16 mouse cellular contexts compared by ENCODE assay signal in the genomic region with DNA sequence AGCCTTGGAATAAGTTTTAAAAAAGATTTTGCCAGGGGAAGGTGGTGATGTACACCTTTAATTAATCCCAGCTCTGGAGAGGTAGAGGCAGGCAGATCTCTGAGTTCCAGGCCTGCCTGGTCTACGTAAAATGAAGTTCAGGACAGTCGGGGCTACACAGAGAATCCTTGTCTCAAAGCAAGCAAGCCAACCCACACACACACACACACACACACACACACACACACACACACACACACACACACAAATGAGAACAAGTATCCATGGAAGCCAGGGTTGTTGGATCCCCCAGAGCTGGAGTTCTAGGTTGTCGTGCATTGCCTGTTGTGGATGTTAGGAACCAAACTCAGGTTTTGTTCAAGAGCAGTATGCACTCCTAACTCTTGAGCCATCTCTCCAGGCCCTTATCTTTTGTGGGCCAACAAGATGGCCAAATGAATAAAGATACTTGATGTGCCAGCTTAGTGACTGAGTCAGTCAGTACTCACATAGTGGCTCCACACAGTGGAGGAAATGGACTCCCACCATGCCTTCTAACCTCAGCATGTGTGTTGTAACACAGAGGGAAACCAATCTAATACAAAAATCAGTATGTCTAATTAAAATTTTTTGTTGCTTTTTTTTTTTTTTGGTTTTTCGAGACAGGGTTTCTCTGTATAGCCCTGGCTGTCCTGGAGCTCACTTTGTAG. TPM values are rescaled to one million over a fixed set of nuclear protein-coding genes. Genes with fewer than 3 reads are reported as not detected.
DNase-seq lines count a peak whose midpoint lies in the region; ATAC-seq lines count a peak whose summit lies in the region.
"Had no signal": no experiment of that assay in that cellular context is flagged by ENCODE, and none has a peak within 500 bp of the region (broad histone marks: within the 10 kb centered on the region; RNA-seq: fewer than 3 reads in every experiment).

No protein-coding gene starts in this region.

- H3K27ac ChIP-seq in heart, embryonic 14.5 days (replicated peaks in 1 of 2; ENCODE audit: control insufficient read depth in 1 of 2, insufficient read depth in 1 of 2, low read depth in 2 of 2, low read length in 2 of 2): no peak overlapping the region
- no peak overlapping the region for H3K27ac ChIP-seq in embryonic facial prominence, embryonic 10.5 days (replicated peaks)
- H3K27ac ChIP-seq in liver, embryonic 13.5 days: no peak overlapping the region
- H3K27ac ChIP-seq: heart, embryonic 15.5 days; left cerebral cortex, adult 2 months had no signal

- DNase-seq in heart, adult 18-20 months: no peak
- peak; percentile 82 for DNase-seq in 416B (ENCODE audit: low read depth)
- DNase-seq in embryonic facial prominence, embryonic 10.5 days (ENCODE audit: low spot score): peak; percentile 12
- no peak for DNase-seq in liver, embryonic 13.5 days
- DNase-seq in spleen, postnatal 10 days (ENCODE audit: low spot score in 2 of 2): no peak
- no peak for DNase-seq in cerebellum, adult 11 months
- DNase-seq in lung, postnatal 14 days: no peak
- DNase-seq: adrenal gland, adult 2 months; cerebellum, postnatal 25 days; kidney, postnatal 36 days; lung, embryonic 14.5 days; right cerebral cortex, adult 18-20 months; thymus, adult 2 months had no signal

- H3K4me1 ChIP-seq in heart, embryonic 14.5 days (ENCODE audit: control insufficient read depth in 2 of 2, insufficient read depth in 2 of 2, low read length in 2 of 2): no peaks in the 10 kb centered on the region
- H3K4me1 ChIP-seq in embryonic facial prominence, embryonic 10.5 days: no peaks in the 10 kb centered on the region
- no peaks in the 10 kb centered on the region for H3K4me1 ChIP-seq in liver, embryonic 13.5 days (replicated peaks)
- H3K4me1 ChIP-seq: heart, embryonic 15.5 days had no signal

- 0 out of 2 replicates have a peak, but pooled peaks have one; percentile 35 for ATAC-seq in heart, embryonic 14.5 days (ENCODE audit: insufficient number of reproducible peaks, insufficient read depth, low FRiP score, low read depth)
- peak; percentile 29; the same call in 1 of the 2 replicates for ATAC-seq in liver, embryonic 13.5 days (ENCODE audit: low read depth)

- no peak overlapping the region for H3K4me3 ChIP-seq in heart, embryonic 14.5 days (ENCODE audit: control insufficient read depth in 1 of 2, insufficient read depth in 1 of 2, low read depth in 1 of 2, low read length in 2 of 2)
- H3K4me3 ChIP-seq in embryonic facial prominence, embryonic 10.5 days: no peak overlapping the region
- no peak overlapping the region for H3K4me3 ChIP-seq in liver, embryonic 13.5 days (replicated peaks)
- H3K4me3 ChIP-seq: heart, embryonic 15.5 days; left cerebral cortex, adult 2 months had no signal

- WGBS in heart, embryonic 14.5 days: 92% methylated on average over 4 of the region's 4 CpGs
- 94% methylated on average over 4 of the region's 4 CpGs for WGBS in embryonic facial prominence, embryonic 10.5 days
- 84% methylated on average over 4 of the region's 4 CpGs for WGBS in liver, embryonic 13.5 days (ENCODE audit: insufficient replicate concordance)

- H3K9me3 ChIP-seq in heart, embryonic 14.5 days (ENCODE audit: control insufficient read depth, low read length): no peaks in the 10 kb centered on the region
- H3K9me3 ChIP-seq in embryonic facial prominence, embryonic 10.5 days: no peaks in the 10 kb centered on the region
- no peaks in the 10 kb centered on the region for H3K9me3 ChIP-seq in liver, embryonic 13.5 days (replicated peaks)
- H3K9me3 ChIP-seq: heart, embryonic 15.5 days had no signal

- H3K9ac ChIP-seq in heart, embryonic 14.5 days (ENCODE audit: low read length): no peak overlapping the region
- H3K9ac ChIP-seq in liver, embryonic 13.5 days: no peak overlapping the region
- H3K9ac ChIP-seq: heart, embryonic 15.5 days; lung, embryonic 14.5 days had no signal

- H3K4me2 ChIP-seq in heart, embryonic 14.5 days (ENCODE audit: low read length): no peak overlapping the region
- no peak overlapping the region for H3K4me2 ChIP-seq in liver, embryonic 13.5 days
- H3K4me2 ChIP-seq: heart, embryonic 15.5 days; lung, embryonic 14.5 days had no signal

- peaks cover 72% of the 10 kb centered on the region for H3K36me3 ChIP-seq in heart, embryonic 14.5 days (ENCODE audit: control insufficient read depth, insufficient read depth, low read length)
- H3K36me3 ChIP-seq in embryonic facial prominence, embryonic 10.5 days (replicated peaks): peaks cover 77% of the 10 kb centered on the region
- peaks cover 63% of the 10 kb centered on the region for H3K36me3 ChIP-seq in liver, embryonic 13.5 days

- no peaks in the 10 kb centered on the region for H3K27me3 ChIP-seq in heart, embryonic 14.5 days (ENCODE audit: control insufficient read depth, insufficient read depth, low read length)
- no peaks in the 10 kb centered on the region for H3K27me3 ChIP-seq in embryonic facial prominence, embryonic 10.5 days (replicated peaks; ENCODE audit: low read depth, poor library complexity, severe bottlenecking)
- no peaks in the 10 kb centered on the region for H3K27me3 ChIP-seq in liver, embryonic 13.5 days
- H3K27me3 ChIP-seq: heart, embryonic 15.5 days had no signal

RNA-seq across cellular contexts. Expression of gene Clpx, which starts 18.8 kb away (rescaled TPM):
- polyA plus RNA-seq in heart, embryonic 14.5 days (2014; fragmentation: Nextera tagmentation; extraction: Ambion mirVana): 49.4 and 52.9 TPM in 2 replicates
- 100 to 1,000 TPM; 117 to 125 TPM for total RNA-seq in heart, adult 18-20 months (2021)
- polyA plus RNA-seq in embryonic facial prominence, embryonic 10.5 days (2016; fragmentation: Nextera tagmentation; extraction: Ambion mirVana): 48.3 and 50.9 TPM in 2 replicates
- 31.5 and 39.5 TPM in 2 replicates for polyA plus RNA-seq in liver, embryonic 13.5 days (2015; fragmentation: Nextera tagmentation; extraction: Ambion mirVana)

RNA-seq across cellular contexts. Expression of gene Pdcd7, which starts 33.1 kb away (rescaled TPM):
- polyA plus RNA-seq in heart, embryonic 14.5 days (2014; fragmentation: Nextera tagmentation; extraction: Ambion mirVana): 8.4 and 10.9 TPM in 2 replicates
- 10 to 100 TPM; 14.4 to 18.4 TPM for total RNA-seq in heart, adult 18-20 months (2021)
- polyA plus RNA-seq in embryonic facial prominence, embryonic 10.5 days (2016; fragmentation: Nextera tagmentation; extraction: Ambion mirVana): 10.3 and 10.6 TPM in 2 replicates
- polyA plus RNA-seq in liver, embryonic 13.5 days (2015; fragmentation: Nextera tagmentation; extraction: Ambion mirVana): 4.0 and 4.4 TPM in 2 replicates

RNA-seq across cellular contexts. Expression of gene Cilp, which starts 47.8 kb away (rescaled TPM):
- not detected in 2 replicates for polyA plus RNA-seq in heart, embryonic 14.5 days (2014; fragmentation: Nextera tagmentation; extraction: Ambion mirVana)
- total RNA-seq in heart, adult 18-20 months (2021): 1 to 10 TPM; 2.8 to 3.3 TPM
- 0.05 and 0.15 TPM in 2 replicates for polyA plus RNA-seq in embryonic facial prominence, embryonic 10.5 days (2016; fragmentation: Nextera tagmentation; extraction: Ambion mirVana)
- 0.05 and 0.08 TPM in 2 replicates for polyA plus RNA-seq in liver, embryonic 13.5 days (2015; fragmentation: Nextera tagmentation; extraction: Ambion mirVana)
- polyA plus RNA-seq: lung, embryonic 14.5 days had no signal

RNA-seq across cellular contexts. Expression of gene Ubap1l, which starts 48.0 kb away (rescaled TPM):
- not detected in 2 replicates for polyA plus RNA-seq in heart, embryonic 14.5 days (2014; fragmentation: Nextera tagmentation; extraction: Ambion mirVana)
- total RNA-seq in heart, adult 18-20 months (2021): not detected
- polyA plus RNA-seq in embryonic facial prominence, embryonic 10.5 days (2016; fragmentation: Nextera tagmentation; extraction: Ambion mirVana): 0.38 and 0.66 TPM in 2 replicates
- polyA plus RNA-seq in liver, embryonic 13.5 days (2015; fragmentation: Nextera tagmentation; extraction: Ambion mirVana): not detected in 2 replicates

Comparison
In these comparisons a context has a peak if more than half of its experiments do, and no peak if none do; other contexts are left out.
1. DNase-seq: peak in 416B (single experiment) and embryonic facial prominence, embryonic 10.5 days (single experiment); none in heart, adult 18-20 months (0 of 2), liver, embryonic 13.5 days (single experiment), spleen, postnatal 10 days (0 of 2), cerebellum, adult 11 months (single experiment) and lung, postnatal 14 days (single experiment).